Mouse (Mus musculus): ENCODE measurements around the gene Pmf1. TPM values are rescaled to one million over a fixed set of nuclear protein-coding genes. Genes with fewer than 3 reads are reported as not detected.

Gene Pmf1
- polyA plus RNA-seq, 1 experiment from 2014 or later, result 118 TPM

DNA sequence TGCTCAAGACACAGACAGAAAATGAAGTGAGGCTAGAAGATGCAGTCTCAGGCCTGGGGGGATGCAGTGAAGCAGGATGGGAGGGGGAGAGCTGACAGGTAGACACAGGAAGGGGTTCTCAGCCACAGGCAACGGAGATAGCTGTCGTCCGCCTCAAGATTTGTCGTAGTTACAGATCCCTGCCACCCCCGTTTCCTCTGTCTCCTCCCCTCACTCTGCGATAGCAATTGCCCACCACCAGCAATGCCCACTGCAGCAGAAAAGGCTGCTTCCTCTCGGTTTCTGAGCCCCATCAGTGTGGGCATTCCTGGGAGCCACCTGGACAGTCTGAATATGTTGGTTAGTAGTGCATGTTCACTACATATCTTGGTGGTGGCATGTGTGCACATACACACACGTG, 43.2 kb upstream of the Pmf1 start:
- no peak for ATAC-seq (replicated peaks; ENCODE audit: insufficient number of reproducible peaks, low FRiP score, low TSS enrichment)
- Histone ChIP-seq H3K27ac (ENCODE audit: low read depth, low read length) (no peak overlapping the region), H3K4me1 (ENCODE audit: control insufficient read depth, insufficient read depth, low read length) (no peaks in the 10 kb centered on the region), H3K9me3 (replicated peaks; ENCODE audit: control insufficient read depth, low read length) (no peaks in the 10 kb centered on the region), H3K4me3 (ENCODE audit: low read depth, low read length) (no peak overlapping the region), H3K36me3 (ENCODE audit: control insufficient read depth, insufficient read depth, low read length) (no peaks in the 10 kb centered on the region), H3K4me2 (no peak overlapping the region), H3K9ac (ENCODE audit: low read depth, low read length) (no peak overlapping the region), H3K27me3 (ENCODE audit: control insufficient read depth, insufficient read depth, low read length) (peaks cover 46% of the 10 kb centered on the region)
- WGBS (ENCODE audit: insufficient replicate concordance), result 49% methylated on average over 8 of the region's 8 CpGs

DNA sequence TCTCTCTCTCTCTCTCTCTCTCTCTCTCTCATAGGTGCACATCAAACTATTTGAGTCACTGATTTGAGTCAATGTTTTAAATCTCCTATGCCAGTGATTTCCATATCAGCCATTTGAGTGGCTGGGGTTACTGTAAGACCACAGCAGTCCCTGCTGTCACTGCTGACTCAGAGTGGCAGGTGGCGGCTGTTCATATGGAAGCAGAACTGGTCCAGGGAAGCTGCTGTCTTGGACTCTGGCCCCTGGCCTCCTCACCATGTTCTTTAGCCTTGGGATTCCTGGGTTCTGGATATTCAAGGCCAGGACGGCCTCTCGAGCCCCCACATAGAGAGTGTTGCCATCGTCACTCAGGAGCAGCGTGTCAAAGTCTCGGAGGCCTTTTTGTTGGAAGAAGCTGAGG, 42.6 kb upstream of the Pmf1 start:
- WGBS (ENCODE audit: insufficient replicate concordance), result 63% methylated on average over 6 of the region's 6 CpGs
- no peaks in the 10 kb centered on the region for H3K36me3 ChIP-seq (ENCODE audit: control insufficient read depth, insufficient read depth, low read length)
- no peaks in the 10 kb centered on the region for H3K9me3 ChIP-seq (replicated peaks; ENCODE audit: control insufficient read depth, low read length)
- no peak overlapping the region for H3K4me3 ChIP-seq (ENCODE audit: low read depth, low read length)
- H3K4me2 ChIP-seq, result no peak overlapping the region
- no peak overlapping the region for H3K27ac ChIP-seq (ENCODE audit: low read depth, low read length)
- peaks cover 44% of the 10 kb centered on the region for H3K27me3 ChIP-seq (ENCODE audit: control insufficient read depth, insufficient read depth, low read length)
- ATAC-seq (replicated peaks; ENCODE audit: insufficient number of reproducible peaks, low FRiP score, low TSS enrichment), result no peak
- H3K9ac ChIP-seq (ENCODE audit: low read depth, low read length), result no peak overlapping the region
- H3K4me1 ChIP-seq (ENCODE audit: control insufficient read depth, insufficient read depth, low read length), result no peaks in the 10 kb centered on the region

DNA sequence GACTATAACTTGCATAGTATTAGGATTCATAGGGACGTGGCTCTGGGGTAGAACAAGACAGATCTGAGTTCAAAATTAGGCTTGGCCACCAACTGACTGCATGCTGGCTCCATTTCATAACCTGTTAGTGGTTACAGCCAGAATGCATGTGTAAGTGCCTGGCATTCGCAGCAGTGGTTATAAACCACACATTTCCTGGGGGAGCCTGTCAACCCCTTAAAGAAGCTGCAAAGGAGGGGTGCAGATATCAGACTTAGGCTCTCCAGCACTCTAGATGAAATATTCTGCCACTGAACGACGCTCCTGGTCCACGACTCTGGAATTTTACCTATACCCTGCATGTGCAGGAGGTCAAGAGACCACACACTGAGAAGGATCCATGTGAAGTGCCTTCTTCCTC, 42.1 kb upstream of the Pmf1 start:
- H3K4me1 ChIP-seq (ENCODE audit: control insufficient read depth, insufficient read depth, low read length), result no peaks in the 10 kb centered on the region
- no peak for ATAC-seq (replicated peaks; ENCODE audit: insufficient number of reproducible peaks, low FRiP score, low TSS enrichment)
- H3K9ac ChIP-seq (ENCODE audit: low read depth, low read length), result no peak overlapping the region
- no peak overlapping the region for H3K4me3 ChIP-seq (ENCODE audit: low read depth, low read length)
- H3K4me2 ChIP-seq, result no peak overlapping the region
- H3K36me3 ChIP-seq (ENCODE audit: control insufficient read depth, insufficient read depth, low read length), result no peaks in the 10 kb centered on the region
- no peak overlapping the region for H3K27ac ChIP-seq (ENCODE audit: low read depth, low read length)
- no peaks in the 10 kb centered on the region for H3K9me3 ChIP-seq (replicated peaks; ENCODE audit: control insufficient read depth, low read length)
- peaks cover 40% of the 10 kb centered on the region for H3K27me3 ChIP-seq (ENCODE audit: control insufficient read depth, insufficient read depth, low read length)
- WGBS (ENCODE audit: insufficient replicate concordance), result 61% methylated on average over 5 of the region's 5 CpGs

DNA sequence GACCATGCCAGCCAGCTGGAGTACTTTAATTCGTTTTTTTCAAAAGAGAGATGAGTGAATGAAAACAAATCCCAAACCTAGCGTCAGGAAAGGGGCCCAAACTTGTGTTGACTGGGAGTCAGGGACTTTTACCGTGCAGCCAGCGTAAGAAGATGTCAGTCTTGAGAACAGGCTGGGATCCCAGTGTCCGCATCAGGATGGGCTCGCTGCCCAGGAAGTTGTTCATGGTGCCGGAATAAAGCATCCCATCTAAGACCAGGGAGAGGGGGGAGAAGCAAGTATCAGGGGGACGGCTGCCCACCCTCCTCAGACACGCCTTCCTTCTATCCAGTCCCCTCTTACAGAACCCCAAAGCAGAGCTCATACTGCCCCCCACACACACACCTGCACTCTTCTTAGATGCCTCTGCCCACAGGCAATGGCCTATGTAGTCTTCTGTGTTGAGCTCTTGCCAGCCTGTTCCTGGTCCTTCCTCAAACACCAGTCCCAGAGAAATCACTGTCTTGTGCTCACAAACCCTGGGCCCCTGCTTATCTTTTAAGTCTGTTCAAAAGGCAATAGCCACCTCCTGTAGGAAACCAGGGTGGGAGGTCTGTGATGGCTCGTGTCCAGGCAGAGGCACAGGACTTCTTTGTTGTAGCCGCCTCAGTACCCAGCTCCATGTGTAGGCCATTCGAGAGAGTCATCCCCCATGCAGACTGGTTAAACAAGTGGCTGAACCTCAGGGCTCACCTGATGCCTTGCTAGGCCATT, 40.4 kb upstream of the Pmf1 start:
- 63% methylated on average over 12 of the region's 12 CpGs for WGBS (ENCODE audit: insufficient replicate concordance)
- Histone ChIP-seq H3K9ac (ENCODE audit: low read depth, low read length) (no peak overlapping the region), H3K36me3 (ENCODE audit: control insufficient read depth, insufficient read depth, low read length) (no peaks in the 10 kb centered on the region), H3K9me3 (replicated peaks; ENCODE audit: control insufficient read depth, low read length) (no peaks in the 10 kb centered on the region), H3K27ac (ENCODE audit: low read depth, low read length) (no peak overlapping the region), H3K4me2 (no peak overlapping the region), H3K4me3 (ENCODE audit: low read depth, low read length) (no peak overlapping the region), H3K4me1 (ENCODE audit: control insufficient read depth, insufficient read depth, low read length) (no peaks in the 10 kb centered on the region), H3K27me3 (ENCODE audit: control insufficient read depth, insufficient read depth, low read length) (peaks cover 35% of the 10 kb centered on the region)
- ATAC-seq (replicated peaks; ENCODE audit: insufficient number of reproducible peaks, low FRiP score, low TSS enrichment), result no peak

DNA sequence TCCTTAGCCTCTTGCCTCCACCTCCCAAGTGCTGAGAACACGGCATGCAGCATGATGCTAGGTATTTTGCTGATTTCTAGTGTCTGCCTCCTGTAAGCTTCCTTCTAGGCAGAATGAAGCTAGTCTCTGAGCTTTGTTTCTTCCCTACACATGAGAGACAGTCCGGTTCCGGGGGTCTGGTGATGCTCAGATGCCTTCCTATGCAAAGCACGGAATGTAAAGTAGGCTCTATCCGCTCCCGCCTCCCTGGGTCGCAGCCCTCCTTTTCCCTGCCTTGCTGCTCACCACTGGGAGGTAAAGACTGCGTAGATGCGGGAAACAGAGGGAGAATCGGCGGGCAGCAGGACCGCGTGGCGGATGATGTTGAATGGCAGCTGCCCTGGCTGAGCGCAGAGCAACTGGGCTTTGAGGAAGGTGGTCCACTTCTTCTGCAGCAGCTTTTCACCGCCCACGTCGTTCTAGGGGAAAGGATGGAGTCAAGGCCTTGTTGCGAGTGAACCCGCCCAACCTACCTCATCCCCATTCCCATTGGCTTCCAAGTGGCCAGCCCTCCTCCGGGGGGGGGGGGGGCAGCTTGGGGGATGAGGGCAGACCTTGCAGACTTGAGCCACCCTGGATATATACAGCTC, 39.4 kb upstream of the Pmf1 start:
- H3K27ac ChIP-seq (ENCODE audit: low read depth, low read length), result no peak overlapping the region

DNA sequence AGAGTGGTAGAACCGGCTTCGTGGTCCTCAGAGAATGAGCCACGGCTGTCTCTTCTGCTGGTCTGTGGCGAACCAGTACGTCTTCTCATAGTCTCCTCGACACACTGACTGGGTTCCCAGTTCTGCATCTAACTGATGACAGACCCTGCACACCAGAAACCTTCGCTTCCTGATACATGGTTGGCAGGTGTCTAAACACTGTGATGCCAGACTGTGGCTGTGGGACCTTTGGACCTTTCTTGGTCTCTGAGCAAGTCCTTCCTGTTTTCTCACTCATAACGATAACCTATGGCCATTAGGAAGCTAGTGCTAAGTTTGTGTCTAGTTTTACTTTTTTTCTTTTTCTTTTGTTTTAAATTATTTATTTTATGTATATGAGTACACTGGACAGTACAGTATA, 38.3 kb upstream of the Pmf1 start:
- no peak for ATAC-seq (replicated peaks; ENCODE audit: insufficient number of reproducible peaks, low FRiP score, low TSS enrichment)
- H3K36me3 ChIP-seq (ENCODE audit: control insufficient read depth, insufficient read depth, low read length), result no peaks in the 10 kb centered on the region
- no peak overlapping the region for H3K4me2 ChIP-seq
- H3K9me3 ChIP-seq (replicated peaks; ENCODE audit: control insufficient read depth, low read length), result no peaks in the 10 kb centered on the region
- no peak overlapping the region for H3K27ac ChIP-seq (ENCODE audit: low read depth, low read length)
- H3K4me1 ChIP-seq (ENCODE audit: control insufficient read depth, insufficient read depth, low read length), result no peaks in the 10 kb centered on the region
- H3K27me3 ChIP-seq (ENCODE audit: control insufficient read depth, insufficient read depth, low read length), result peaks cover 24% of the 10 kb centered on the region
- 79% methylated on average over 8 of the region's 8 CpGs for WGBS (ENCODE audit: insufficient replicate concordance)
- no peak overlapping the region for H3K4me3 ChIP-seq (ENCODE audit: low read depth, low read length)
- H3K9ac ChIP-seq (ENCODE audit: low read depth, low read length), result no peak overlapping the region

More for the DNA sequence above, 39.4 kb upstream of the Pmf1 start:
- Histone ChIP-seq H3K4me1 (ENCODE audit: control insufficient read depth, insufficient read depth, low read length) (no peaks in the 10 kb centered on the region), H3K36me3 (ENCODE audit: control insufficient read depth, insufficient read depth, low read length) (no peaks in the 10 kb centered on the region), H3K4me3 (ENCODE audit: low read depth, low read length) (0 out of 2 replicates have a peak overlapping the region, but pooled peaks have one; percentile 3), H3K9ac (ENCODE audit: low read depth, low read length) (0 out of 2 replicates have a peak overlapping the region, but pooled peaks have one; percentile 47), H3K27me3 (ENCODE audit: control insufficient read depth, insufficient read depth, low read length) (peaks cover 28% of the 10 kb centered on the region), H3K4me2 (peak overlapping the region; percentile 49), H3K9me3 (replicated peaks; ENCODE audit: control insufficient read depth, low read length) (no peaks in the 10 kb centered on the region)
- peak; percentile 56; the same call in 1 of the 2 replicates for ATAC-seq (replicated peaks; ENCODE audit: insufficient number of reproducible peaks, low FRiP score, low TSS enrichment)
- 6% methylated on average over 21 of the region's 21 CpGs for WGBS (ENCODE audit: insufficient replicate concordance)

DNA sequence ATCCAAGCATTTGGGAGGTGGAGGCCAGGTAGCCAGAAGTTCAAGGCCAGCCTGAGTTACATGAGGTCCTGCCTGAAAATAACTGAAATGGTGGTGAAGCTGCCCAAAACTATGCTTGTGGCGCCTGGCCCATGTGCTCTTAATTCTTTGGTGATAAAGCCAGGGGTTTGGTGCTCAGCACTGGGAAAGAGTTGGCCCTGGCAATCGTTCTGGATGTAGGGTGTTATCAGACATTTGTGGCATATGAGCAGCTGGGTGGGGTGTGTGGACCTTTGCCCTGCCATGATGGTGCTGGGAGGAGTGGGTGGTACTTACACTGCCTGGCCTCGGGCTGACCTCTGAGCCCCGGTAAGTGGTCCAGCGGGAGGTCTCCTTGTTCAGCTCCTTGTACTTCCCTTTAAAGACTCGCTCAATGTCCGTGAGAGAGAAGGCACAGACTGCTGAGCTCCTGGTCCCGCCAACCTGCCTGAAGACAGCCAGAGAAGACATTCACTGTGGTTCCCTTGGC, 37.6 kb upstream of the Pmf1 start:
- no peak for ATAC-seq (replicated peaks; ENCODE audit: insufficient number of reproducible peaks, low FRiP score, low TSS enrichment)
- no peaks in the 10 kb centered on the region for H3K4me1 ChIP-seq (ENCODE audit: control insufficient read depth, insufficient read depth, low read length)
- H3K36me3 ChIP-seq (ENCODE audit: control insufficient read depth, insufficient read depth, low read length), result no peaks in the 10 kb centered on the region
- H3K27ac ChIP-seq (ENCODE audit: low read depth, low read length), result no peak overlapping the region
- H3K9ac ChIP-seq (ENCODE audit: low read depth, low read length), result 0 out of 2 replicates have a peak overlapping the region, but pooled peaks have one; percentile 43
- no peak overlapping the region for H3K4me2 ChIP-seq
- WGBS (ENCODE audit: insufficient replicate concordance), result 46% methylated on average over 8 of the region's 8 CpGs
- no peak overlapping the region for H3K4me3 ChIP-seq (ENCODE audit: low read depth, low read length)
- peaks cover 21% of the 10 kb centered on the region for H3K27me3 ChIP-seq (ENCODE audit: control insufficient read depth, insufficient read depth, low read length)
- H3K9me3 ChIP-seq (replicated peaks; ENCODE audit: control insufficient read depth, low read length), result no peaks in the 10 kb centered on the region

DNA sequence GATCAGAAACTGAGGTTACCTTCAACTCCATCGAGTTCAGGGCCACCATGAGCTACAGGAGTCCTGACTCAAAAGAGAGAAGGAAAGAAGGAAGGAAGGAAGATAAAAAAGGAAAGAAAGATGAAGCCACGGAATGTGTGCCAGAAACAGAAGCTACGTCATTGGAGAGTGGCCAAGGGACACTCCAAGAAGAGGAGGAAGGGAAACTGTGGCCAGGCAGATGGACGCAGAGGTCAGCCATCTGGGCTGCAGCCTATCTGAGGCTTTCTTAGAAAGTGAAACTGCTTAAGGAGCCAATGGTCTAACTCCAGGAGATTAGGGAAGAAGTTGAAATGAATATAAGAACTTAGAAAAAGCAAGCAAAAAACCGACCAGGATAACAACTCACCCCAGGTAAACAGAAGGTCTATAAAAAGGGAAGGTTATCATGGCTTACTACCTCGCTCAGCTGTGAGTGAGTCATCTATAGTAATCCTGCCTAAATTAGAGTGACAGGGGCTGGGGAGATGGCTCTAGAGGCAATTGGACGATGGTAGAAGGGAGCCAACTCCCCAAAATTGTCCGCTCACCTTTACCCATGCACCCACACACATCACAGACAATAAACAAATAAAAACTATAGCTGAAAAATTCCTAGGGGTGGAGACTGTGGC, 36.5 kb upstream of the Pmf1 start:
- H3K4me1 ChIP-seq (ENCODE audit: control insufficient read depth, insufficient read depth, low read length), result no peaks in the 10 kb centered on the region
- H3K27me3 ChIP-seq (ENCODE audit: control insufficient read depth, insufficient read depth, low read length), result peaks cover 14% of the 10 kb centered on the region
- no peak for ATAC-seq (replicated peaks; ENCODE audit: insufficient number of reproducible peaks, low FRiP score, low TSS enrichment)
- H3K4me2 ChIP-seq, result no peak overlapping the region
- H3K36me3 ChIP-seq (ENCODE audit: control insufficient read depth, insufficient read depth, low read length), result no peaks in the 10 kb centered on the region
- H3K9me3 ChIP-seq (replicated peaks; ENCODE audit: control insufficient read depth, low read length), result no peaks in the 10 kb centered on the region
- 61% methylated on average over 8 of the region's 8 CpGs for WGBS (ENCODE audit: insufficient replicate concordance)
- no peak overlapping the region for H3K4me3 ChIP-seq (ENCODE audit: low read depth, low read length)
- H3K27ac ChIP-seq (ENCODE audit: low read depth, low read length), result no peak overlapping the region
- no peak overlapping the region for H3K9ac ChIP-seq (ENCODE audit: low read depth, low read length)
